Mouse (Mus musculus): Measurements from ENCODE around the gene Cpeb4.

GRCm38 (mm10) chr11:31824504-31825166, 47.4 kb upstream of the Cpeb4 start:
- TF ChIP-seq CTCF (IDR thresholded peaks at IDR 0.05; ENCODE audit: control insufficient read depth, insufficient read depth, insufficient read length): no peak
- TF ChIP-seq USF1 (IDR thresholded peaks at IDR 0.05; ENCODE audit: low read depth): peak; percentile 82
- peak; percentile 81 for TF ChIP-seq MAX (IDR thresholded peaks at IDR 0.05)
